Mouse (Mus musculus) intestine, embryonic 14.5 days (tissue): ENCODE data around the gene Vangl1. TPM values are rescaled to one million over a fixed set of nuclear protein-coding genes. Genes with fewer than 3 reads are reported as not detected.

Experiments used
- ATAC-seq: fragments of 200-750 bp; cut with Nextera tagmentation; replicated peaks from 2 replicates; pipeline ENCODE4 v1.8.0; 2017; ENCODE audit warnings: low read depth, moderate number of reproducible peaks, moderate TSS enrichment, moderate library complexity; ENCODE audit not compliant: low FRiP score, low TSS enrichment
- DNase-seq: peaks from one replicate; pipeline ENCODE4 v3.0.0-alpha.2; 2018; ENCODE audit warnings: low spot score
- H3K27ac ChIP-seq: fragments of 300-500 bp; sonication (generic); 2 replicates; pipeline ENCODE4 v1.5.1; 2014; ENCODE audit warnings: low read depth, mild to moderate bottlenecking, control low read depth
- H3K27me3 ChIP-seq: fragments of 300-500 bp; sonication (generic); replicated peaks from 2 replicates; pipeline ENCODE4 v1.6.1; 2014; ENCODE audit warnings: low read length, control low read depth; ENCODE audit not compliant: control insufficient read depth, insufficient read depth
- H3K36me3 ChIP-seq: fragments of 300-500 bp; sonication (generic); 2 replicates; pipeline ENCODE4 v1.6.1; 2014; ENCODE audit warnings: low read length, control low read depth; ENCODE audit not compliant: control insufficient read depth, insufficient read depth
- H3K4me1 ChIP-seq: fragments of 300-500 bp; sonication (generic); replicated peaks from 2 replicates; pipeline ENCODE4 v1.6.1; 2014; ENCODE audit warnings: low read length, control low read depth, mixed read lengths; ENCODE audit not compliant: control insufficient read depth, insufficient read depth
- H3K4me2 ChIP-seq: fragments of 300-500 bp; sonication (generic); 2 replicates; pipeline ENCODE4 v1.6.1; 2014; ENCODE audit warnings: low read length
- H3K4me3 ChIP-seq: fragments of 300-500 bp; sonication (generic); 2 replicates; pipeline ENCODE4 v1.5.1; 2014; ENCODE audit warnings: low read depth, low read length, control low read depth, mixed read lengths
- H3K9ac ChIP-seq: fragments of 300-500 bp; sonication (generic); 2 replicates; pipeline ENCODE4 v1.6.1; 2014; ENCODE audit warnings: mild to moderate bottlenecking, low read length
- H3K9me3 ChIP-seq: fragments of 300-500 bp; sonication (generic); 2 replicates; pipeline ENCODE4 v1.6.1; 2016; ENCODE audit warnings: low read length, control low read depth; ENCODE audit not compliant: control insufficient read depth
- WGBS: fragments of 180-500 bp; shearing (Covaris S2); extraction: QIAGEN DNeasy Blood & Tissue Kit; methylation state at CpG from one replicate; pipeline ENCODE4 v1.1.7; 2014; 5-methylcytosine and 5-hydroxymethylcytosine counted together
- polyA plus RNA-seq: library from polyadenylated mRNA; unstranded; fragments of >200 nt; fragmentation: Nextera tagmentation; extraction: Ambion mirVana; gene quantifications from 2 replicates; pipeline ENCODE4 v1.2.1, GENCODE M21; 2014

Vangl1 gene
- polyA plus RNA-seq, 1 experiment from 2014 or later = 23.7 TPM

- Histone ChIP-seq H3K27me3 (no peaks in the 10 kb centered on the region), H3K4me1 (peaks cover 16% of the 10 kb centered on the region; the same call in 1 of the 2 replicates), H3K36me3 (no peaks in the 10 kb centered on the region), H3K9me3 (no peaks in the 10 kb centered on the region), H3K27ac (no peak overlapping the region), H3K4me2 (no peak overlapping the region), H3K4me3 (no peak overlapping the region), H3K9ac (no peak overlapping the region)
- DNase-seq (no peak), ATAC-seq (no peak)
- 29% methylated on average over 7 of the region's 7 CpGs for WGBS
Measured at GRCm38 (mm10) chr3:102149941-102150340, 54.6 kb downstream of the Vangl1 start.

GRCm38 (mm10) chr3:102147189-102147588 lies 57.3 kb downstream of the Vangl1 start:
- Histone ChIP-seq H3K36me3 (no peaks in the 10 kb centered on the region), H3K9me3 (no peaks in the 10 kb centered on the region), H3K4me3 (no peak overlapping the region), H3K27ac (no peak overlapping the region), H3K4me2 (no peak overlapping the region), H3K27me3 (no peaks in the 10 kb centered on the region), H3K4me1 (peaks cover 16% of the 10 kb centered on the region; the same call in 1 of the 2 replicates), H3K9ac (no peak overlapping the region)
- 83% methylated on average over 4 of the region's 4 CpGs for WGBS
- no peak for DNase-seq
- no peak for ATAC-seq

- no peak overlapping the region for H3K4me3 ChIP-seq
- no peak overlapping the region for H3K27ac ChIP-seq
- H3K36me3 ChIP-seq = no peaks in the 10 kb centered on the region
- 91% methylated on average over 6 of the region's 6 CpGs for WGBS
- DNase-seq = no peak
- no peak for ATAC-seq
- H3K27me3 ChIP-seq = no peaks in the 10 kb centered on the region
- peaks cover 16% of the 10 kb centered on the region; the same call in 1 of the 2 replicates for H3K4me1 ChIP-seq
- no peak overlapping the region for H3K4me2 ChIP-seq
- no peak overlapping the region for H3K9ac ChIP-seq
- H3K9me3 ChIP-seq = no peaks in the 10 kb centered on the region
Measured at GRCm38 (mm10) chr3:102146428-102146827, 58.1 kb downstream of the Vangl1 start.

GRCm38 (mm10) chr3:102145645-102146386 lies 58.7 kb downstream of the Vangl1 start:
- Histone ChIP-seq H3K4me2 (no peak overlapping the region), H3K4me1 (peaks cover 16% of the 10 kb centered on the region; the same call in 1 of the 2 replicates), H3K27me3 (no peaks in the 10 kb centered on the region), H3K9me3 (no peaks in the 10 kb centered on the region), H3K9ac (no peak overlapping the region), H3K27ac (no peak overlapping the region), H3K36me3 (no peaks in the 10 kb centered on the region), H3K4me3 (no peak overlapping the region)
- 0 out of 2 replicates have a peak, but pooled peaks have one; percentile 20 for ATAC-seq
- WGBS = 68% methylated on average over 6 of the region's 6 CpGs
- no peak for DNase-seq

GRCm38 (mm10) chr3:102144401-102144800 lies 60.1 kb downstream of the Vangl1 start:
- H3K36me3 ChIP-seq = no peaks in the 10 kb centered on the region
- DNase-seq = no peak
- peaks cover 7% of the 10 kb centered on the region; the same call in 1 of the 2 replicates for H3K4me1 ChIP-seq
- H3K27ac ChIP-seq = no peak overlapping the region
- no peak for ATAC-seq
- no peaks in the 10 kb centered on the region for H3K27me3 ChIP-seq
- no peak overlapping the region for H3K4me3 ChIP-seq
- WGBS = 94% methylated on average over 4 of the region's 4 CpGs
- no peak overlapping the region for H3K9ac ChIP-seq
- H3K4me2 ChIP-seq = no peak overlapping the region
- H3K9me3 ChIP-seq = no peaks in the 10 kb centered on the region

DNA sequence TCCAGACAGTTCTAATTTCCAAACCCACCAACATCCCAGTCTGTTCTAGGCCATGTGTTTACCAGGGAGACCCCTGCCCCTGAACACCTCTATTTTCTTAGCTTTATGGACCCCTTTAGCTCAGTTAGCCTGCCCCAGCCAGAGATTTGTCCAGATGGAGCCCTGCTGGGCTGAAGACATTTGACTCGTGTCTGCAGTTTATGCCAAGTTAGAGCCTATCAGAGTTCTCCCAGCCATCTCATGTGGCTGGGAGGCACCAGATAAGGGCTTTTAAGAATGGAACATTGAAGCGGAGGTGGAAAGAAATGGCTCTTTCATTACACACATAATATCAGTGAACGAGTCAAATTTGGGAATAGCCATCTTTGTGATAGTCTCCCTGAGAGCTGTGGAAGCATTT lies 61.0 kb downstream of the Vangl1 start:
- Histone ChIP-seq H3K27ac (no peak overlapping the region), H3K4me1 (no peaks in the 10 kb centered on the region), H3K27me3 (no peaks in the 10 kb centered on the region), H3K4me3 (no peak overlapping the region), H3K36me3 (no peaks in the 10 kb centered on the region), H3K4me2 (no peak overlapping the region), H3K9ac (no peak overlapping the region), H3K9me3 (no peaks in the 10 kb centered on the region)
- no peak for DNase-seq
- 88% methylated on average over 3 of the region's 3 CpGs for WGBS
- no peak for ATAC-seq

DNA sequence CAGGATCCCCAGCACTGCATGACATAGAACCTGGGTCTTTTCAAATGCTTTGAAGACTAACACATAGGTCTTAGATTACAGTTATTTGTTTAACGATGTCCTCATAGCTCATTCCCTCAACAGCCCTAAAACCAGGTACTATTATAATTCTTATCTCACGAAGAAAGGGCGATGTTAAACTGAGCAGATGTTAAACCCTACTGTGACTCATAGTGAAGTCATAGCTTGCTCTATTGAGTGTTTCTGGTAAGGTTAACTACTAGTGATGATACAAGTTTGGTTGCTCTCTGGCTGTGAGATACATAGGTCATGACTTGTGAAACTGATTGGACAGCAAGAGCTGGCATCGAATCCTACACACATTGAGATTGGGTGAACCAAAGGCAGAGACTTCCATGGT lies 61.5 kb downstream of the Vangl1 start:
- WGBS = 92% methylated on average over 4 of the region's 4 CpGs
- no peak for ATAC-seq
- Histone ChIP-seq H3K4me3 (no peak overlapping the region), H3K27me3 (no peaks in the 10 kb centered on the region), H3K4me2 (no peak overlapping the region), H3K9ac (no peak overlapping the region), H3K27ac (no peak overlapping the region), H3K9me3 (no peaks in the 10 kb centered on the region), H3K36me3 (no peaks in the 10 kb centered on the region), H3K4me1 (no peaks in the 10 kb centered on the region)
- no peak for DNase-seq

- Histone ChIP-seq H3K27ac (no peak overlapping the region), H3K27me3 (no peaks in the 10 kb centered on the region), H3K4me2 (no peak overlapping the region)
Measured at GRCm38 (mm10) chr3:102141893-102142292, 62.6 kb downstream of the Vangl1 start.

GRCm38 (mm10) chr3:102141451-102141850 lies 63.0 kb downstream of the Vangl1 start:
- ATAC-seq (no peak), DNase-seq (no peak)
- Histone ChIP-seq H3K27ac (no peak overlapping the region), H3K4me3 (no peak overlapping the region), H3K9ac (no peak overlapping the region), H3K27me3 (no peaks in the 10 kb centered on the region), H3K9me3 (no peaks in the 10 kb centered on the region), H3K36me3 (no peaks in the 10 kb centered on the region), H3K4me1 (peaks cover 4% of the 10 kb centered on the region; the same call in 1 of the 2 replicates), H3K4me2 (no peak overlapping the region)
- 72% methylated on average over 2 of the region's 2 CpGs for WGBS

More at GRCm38 (mm10) chr3:102141893-102142292, 62.6 kb downstream of the Vangl1 start:
- ATAC-seq (no peak), DNase-seq (no peak)
- Histone ChIP-seq H3K9me3 (no peaks in the 10 kb centered on the region), H3K9ac (no peak overlapping the region), H3K4me3 (no peak overlapping the region), H3K36me3 (no peaks in the 10 kb centered on the region), H3K4me1 (peaks cover under 1% of the 10 kb centered on the region; the same call in 1 of the 2 replicates)
- WGBS = 72% methylated on average over 6 of the region's 6 CpGs
